Mouse (Mus musculus) gonadal fat pad, adult 2 months (tissue): Measurements from ENCODE around the gene Traf3. TPM values are rescaled to one million over a fixed set of nuclear protein-coding genes. Genes with fewer than 3 reads are reported as not detected.

Source experiments
- DNase-seq: peaks from one replicate; pipeline ENCODE4 v3.0.0-alpha.2; 2012; ENCODE audit warnings: low read depth
- polyA plus RNA-seq: library from polyadenylated mRNA; depleted of rRNA; stranded (reverse); fragments of >200 nt; gene quantifications from 2 replicates; pipeline ENCODE4 v1.2.3, GENCODE M21; 2012; rRNA removed

Traf3 gene
- polyA plus RNA-seq, result 13.1 and 14.5 TPM in 2 replicates

DNA sequence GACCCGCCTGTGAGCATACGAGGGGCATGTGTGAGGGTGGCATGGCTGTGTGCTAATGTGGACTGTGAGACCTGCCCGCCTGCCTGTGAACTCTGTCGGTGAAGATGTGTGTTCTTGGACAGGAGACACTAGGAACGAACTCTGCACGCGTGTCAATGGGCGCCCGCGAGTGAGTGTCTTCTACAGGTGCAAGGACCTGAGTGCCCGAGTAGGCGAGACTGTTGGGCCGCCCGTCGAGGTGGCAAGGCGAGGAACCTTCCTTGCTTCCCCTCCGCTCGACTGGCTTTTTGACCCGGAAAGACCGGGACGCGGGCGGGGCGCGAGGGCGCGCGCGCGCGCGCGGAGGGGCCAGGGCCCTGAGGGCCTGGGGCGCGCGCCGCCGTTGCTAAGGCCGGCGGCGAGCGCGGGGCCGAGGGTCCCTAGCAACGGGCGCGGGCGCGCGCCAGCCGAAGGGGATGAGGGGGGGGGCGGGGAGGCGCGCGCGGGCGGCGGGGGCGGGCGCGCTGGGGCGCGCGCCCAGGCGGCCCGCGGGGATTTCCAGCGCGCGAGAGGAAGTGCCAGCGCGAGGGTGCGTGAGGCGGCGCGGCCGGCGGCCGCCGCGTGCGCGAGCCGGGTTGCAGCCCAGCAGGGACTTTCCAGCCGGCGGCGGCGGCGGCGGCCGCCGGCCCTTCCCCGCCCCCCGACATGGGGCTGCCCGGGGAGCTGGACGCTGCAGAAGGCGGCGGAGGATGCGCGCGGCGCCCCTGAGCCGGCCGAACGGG lies at the start of gene Traf3:
Traf3 (plus strand) TSS at position 540 of the 761 bp plus-strand sequence.
- no peak for DNase-seq

DNA sequence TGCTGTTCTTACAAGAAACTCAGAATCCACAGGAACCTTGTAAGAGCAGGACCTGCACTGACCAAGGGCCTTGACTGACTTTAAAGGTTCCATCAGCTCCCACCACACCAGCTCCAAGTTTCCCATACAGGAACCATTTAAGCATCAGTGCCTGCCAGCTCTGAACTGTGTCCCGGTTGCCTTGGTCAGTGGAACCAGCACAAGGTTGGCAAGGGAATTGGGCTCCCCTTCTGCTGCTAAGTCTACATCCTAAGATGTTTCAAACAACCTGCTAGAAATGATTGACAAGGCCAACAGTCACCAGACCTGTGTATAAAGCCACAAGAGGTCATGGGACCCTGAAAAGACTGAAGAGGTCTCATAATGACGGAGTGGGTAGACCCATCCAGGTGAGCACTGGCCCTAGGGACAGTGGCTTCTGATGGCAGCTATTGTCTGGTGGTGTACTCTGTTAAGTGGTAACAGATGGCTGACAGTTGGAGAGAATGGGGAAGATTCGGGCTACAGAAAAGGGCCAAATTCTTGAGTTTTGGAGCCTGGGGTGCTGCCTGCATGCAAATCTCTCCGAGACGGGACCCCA lies 46.6 kb upstream of the Traf3 start:
- no peak for DNase-seq

DNA sequence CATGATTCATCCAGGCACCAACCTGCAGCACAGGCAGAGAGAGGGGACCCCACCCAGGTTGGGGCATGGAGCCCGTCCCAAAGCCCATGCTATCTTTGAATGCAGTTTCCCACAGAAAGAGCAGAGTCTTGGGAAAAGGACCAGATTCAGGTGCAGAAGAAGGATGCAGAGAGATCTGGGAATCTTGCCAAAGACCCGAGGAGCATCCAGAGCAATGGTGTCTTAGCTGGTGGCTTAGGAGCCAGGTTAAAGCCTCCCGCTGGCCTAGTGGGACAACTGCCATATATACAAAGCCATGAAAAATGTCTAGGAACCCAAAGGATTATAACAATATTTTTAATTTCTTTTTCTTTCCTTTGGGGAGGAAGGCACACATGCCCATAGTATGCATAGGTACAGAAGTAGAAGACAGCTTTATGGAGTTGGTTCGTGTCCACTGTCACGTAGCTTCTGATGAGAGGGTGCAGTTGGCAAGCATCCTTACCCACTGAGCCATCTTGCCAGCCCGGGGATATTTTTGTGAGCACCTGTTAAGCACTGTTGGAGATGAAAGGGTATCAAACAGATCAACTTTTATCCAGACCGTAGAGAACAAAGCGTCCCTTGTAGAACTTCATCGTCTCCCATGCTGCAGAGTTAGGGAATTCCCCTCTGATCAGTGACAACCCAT lies 45.1 kb upstream of the Traf3 start:
- DNase-seq, result no peak

GRCm38 (mm10) chr12:111122332-111122852 lies 43.8 kb upstream of the Traf3 start:
- no peak for DNase-seq

DNA sequence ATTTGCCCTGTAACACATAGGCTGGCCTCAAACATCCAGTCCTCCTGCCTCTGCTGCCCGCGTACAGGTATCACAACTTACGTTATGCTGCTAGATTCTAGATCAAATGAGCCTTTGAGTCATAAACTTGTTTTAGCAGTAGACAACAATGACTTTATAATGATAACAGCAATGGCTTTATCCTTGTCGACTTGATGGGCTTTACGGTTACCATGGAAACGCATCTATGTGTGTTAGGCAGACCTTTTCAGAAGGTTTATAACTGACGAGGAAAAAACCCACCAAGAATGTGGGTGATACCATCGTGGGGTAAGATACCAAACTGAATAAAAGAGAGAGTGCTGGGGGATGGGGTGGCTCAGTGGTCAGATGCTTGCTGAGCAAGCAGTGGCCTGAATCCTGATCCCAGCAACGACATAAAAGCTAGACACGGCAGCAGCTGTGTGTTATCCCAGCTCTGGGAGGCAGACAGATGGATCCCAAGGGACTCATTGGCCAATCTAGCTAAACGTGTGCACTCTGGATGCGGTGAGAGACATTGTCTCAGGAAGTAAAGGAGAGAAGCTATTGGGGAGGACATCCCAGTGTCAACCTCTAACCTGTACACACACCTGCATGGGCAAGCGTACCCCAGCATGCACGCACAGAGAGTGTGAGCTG lies 41.4 kb upstream of the Traf3 start:
- no peak for DNase-seq

- DNase-seq, result no peak
Measured at GRCm38 (mm10) chr12:111125666-111126065, 40.5 kb upstream of the Traf3 start.

- no peak for DNase-seq
Measured at GRCm38 (mm10) chr12:111134169-111134568, 32.0 kb upstream of the Traf3 start.

- DNase-seq, result no peak
Measured at GRCm38 (mm10) chr12:111134791-111135733, 31.1 kb upstream of the Traf3 start.

GRCm38 (mm10) chr12:111135953-111136352 lies 30.2 kb upstream of the Traf3 start:
- no peak for DNase-seq

- DNase-seq, result no peak
Measured at GRCm38 (mm10) chr12:111137079-111137478, 29.1 kb upstream of the Traf3 start.

DNA sequence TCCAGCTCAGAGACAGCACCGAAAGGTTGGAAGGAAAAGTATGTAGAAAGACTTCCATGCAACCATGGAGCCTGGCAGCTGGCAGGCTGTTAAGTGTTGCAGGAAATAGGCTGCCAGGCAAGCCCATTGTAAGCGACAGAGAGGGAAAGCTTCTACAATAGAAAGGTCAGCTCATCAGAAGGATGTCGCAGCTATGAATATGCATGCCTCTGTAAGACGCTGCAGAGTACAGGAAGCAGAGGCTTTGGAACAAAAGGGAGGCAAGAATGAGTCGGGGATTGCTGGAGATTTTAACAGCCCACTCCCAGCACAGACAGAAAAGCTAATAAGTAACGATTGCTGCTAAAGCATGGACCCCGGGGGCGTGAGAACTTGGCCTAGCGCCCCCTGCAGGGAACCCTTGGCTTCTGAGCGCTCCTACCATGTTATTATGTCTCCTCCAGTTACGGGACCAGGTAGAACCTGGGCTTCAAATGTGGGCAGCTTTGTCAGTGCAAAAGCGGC lies 23.1 kb upstream of the Traf3 start:
- DNase-seq, result no peak

DNA sequence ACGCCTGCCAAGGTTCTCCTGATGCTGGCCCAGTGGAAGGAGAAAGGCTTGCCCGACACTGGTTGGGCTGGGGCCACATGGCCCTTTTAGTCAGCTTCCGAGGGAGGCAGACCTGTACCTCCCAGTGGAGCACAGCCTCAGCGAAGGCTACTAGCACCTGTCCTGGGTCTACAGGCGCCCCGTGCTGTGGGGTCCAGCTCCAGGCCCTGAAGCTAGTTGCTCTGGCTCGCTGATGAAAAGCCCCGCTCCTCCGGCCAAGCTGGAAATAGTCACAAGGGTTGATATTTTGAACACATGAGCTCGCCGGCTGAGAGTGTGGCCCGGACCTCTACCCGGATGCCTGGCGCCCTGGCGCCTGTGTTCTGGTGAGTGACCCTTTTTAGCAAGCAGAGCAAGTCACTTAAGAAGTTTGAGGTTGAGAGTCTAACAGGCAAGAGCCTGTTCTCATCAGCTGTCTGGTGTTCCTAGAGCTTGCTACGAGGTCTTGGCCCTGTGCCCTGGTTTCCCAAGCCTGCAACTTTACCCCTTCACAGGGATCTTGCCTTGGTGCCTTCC lies 22.6 kb upstream of the Traf3 start:
- DNase-seq, result no peak

GRCm38 (mm10) chr12:111144598-111144997 lies 21.6 kb upstream of the Traf3 start:
- no peak for DNase-seq

GRCm38 (mm10) chr12:111145269-111145668 lies 20.9 kb upstream of the Traf3 start:
- DNase-seq, result no peak

DNA sequence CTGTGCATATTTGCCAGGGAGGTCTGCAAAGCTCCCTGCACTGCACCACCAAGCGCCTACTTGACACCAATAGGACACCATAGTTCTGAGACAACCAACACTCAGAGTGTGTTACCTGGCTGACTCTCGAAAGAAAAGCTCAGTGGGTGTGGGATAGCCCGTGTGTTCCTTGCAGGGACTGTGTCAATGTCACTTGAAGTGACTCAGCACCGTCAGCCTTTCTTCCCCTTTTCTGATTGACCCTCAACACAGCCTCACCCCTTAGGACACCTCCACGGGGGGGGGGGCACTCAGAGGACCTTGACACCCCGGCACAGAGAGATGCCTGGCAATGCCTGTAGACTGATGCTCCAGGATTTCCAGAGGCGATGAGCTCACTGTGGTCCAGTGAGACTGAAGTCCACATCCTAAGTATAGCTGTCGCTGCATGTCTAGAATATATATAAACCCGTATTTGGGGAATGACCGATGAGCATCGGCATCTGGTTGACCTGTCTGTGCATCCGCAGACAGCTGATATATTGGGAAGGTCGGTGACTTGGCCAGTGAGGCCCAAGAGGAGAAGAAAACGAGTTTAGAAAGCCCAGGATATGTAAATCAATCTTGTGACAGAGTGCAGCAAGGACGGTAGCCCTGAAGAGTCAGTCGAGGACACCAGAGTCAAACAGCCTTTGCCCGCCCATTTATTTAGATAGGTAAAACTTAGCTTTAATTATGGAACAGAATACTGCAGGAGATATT lies 16.5 kb upstream of the Traf3 start:
- DNase-seq, result no peak

DNA sequence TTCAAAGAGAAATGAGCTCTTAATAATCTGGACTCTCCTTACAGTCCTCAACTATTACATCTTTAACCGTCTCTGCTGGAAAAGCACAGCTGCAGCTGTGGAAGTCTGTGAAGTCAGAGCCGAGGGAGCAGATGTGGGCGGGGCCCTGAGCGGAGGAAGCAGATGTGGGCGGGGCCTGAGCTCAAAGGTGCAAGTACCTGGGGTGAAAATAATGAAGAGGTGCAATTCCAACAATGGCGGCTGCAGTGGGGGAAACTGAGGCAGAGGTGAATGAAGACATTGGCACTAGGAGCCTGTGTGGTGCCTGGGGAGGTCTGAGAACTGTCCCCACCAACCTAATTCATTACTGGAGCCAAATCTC lies 16.0 kb upstream of the Traf3 start:
- DNase-seq, result no peak

GRCm38 (mm10) chr12:111151422-111152156 lies 14.6 kb upstream of the Traf3 start:
- no peak for DNase-seq

GRCm38 (mm10) chr12:111152579-111152978 lies 13.6 kb upstream of the Traf3 start:
- no peak for DNase-seq
